Mouse (Mus musculus) spleen, adult 18-20 months (tissue): ENCODE measurements around the gene Cep97.
"Not testable (repeated sequence)": the region's sequence is repeated elsewhere in the genome, so short reads cannot be mapped to it uniquely, and the experiment has no call there.

Source experiments
- DNase-seq, 2 experiments: peaks; one replicate each; pipeline ENCODE4 v3.0.0; 2022; ENCODE audit warnings: mixed read lengths in 2 of 2

The Cep97 gene

DNA sequence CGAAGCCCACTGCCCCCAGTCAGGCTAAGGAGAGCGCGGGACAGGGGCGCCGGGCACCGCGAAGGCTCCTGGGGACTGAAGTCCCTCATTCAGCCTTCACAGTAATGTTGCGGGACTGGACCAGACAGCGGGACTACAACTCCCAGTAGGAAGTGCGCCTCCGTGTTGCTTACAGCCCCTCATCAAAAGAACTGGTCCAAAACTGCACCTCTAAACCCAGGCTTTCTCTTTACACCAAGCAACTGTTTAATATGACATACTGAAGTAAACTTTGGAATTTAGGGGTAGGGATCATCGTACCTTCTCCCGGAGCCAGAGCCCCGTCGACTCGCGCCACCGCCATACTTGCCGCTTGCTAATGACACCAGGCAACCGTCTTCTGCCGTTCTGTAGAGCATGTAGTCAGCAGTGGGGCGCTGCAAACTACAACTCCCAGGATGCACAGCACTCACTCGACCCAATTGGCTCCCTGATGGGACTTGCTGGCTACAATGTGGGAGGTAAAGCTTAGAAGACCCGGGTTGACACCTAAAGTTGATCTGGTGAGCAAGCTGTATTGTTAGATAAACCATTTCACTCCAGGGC, at the start of gene Cep97:
TSS of gene Cep97 (minus strand) at position 403 of the 585 bp plus-strand sequence.
- DNase-seq = peak; percentile 83 to 84

DNA sequence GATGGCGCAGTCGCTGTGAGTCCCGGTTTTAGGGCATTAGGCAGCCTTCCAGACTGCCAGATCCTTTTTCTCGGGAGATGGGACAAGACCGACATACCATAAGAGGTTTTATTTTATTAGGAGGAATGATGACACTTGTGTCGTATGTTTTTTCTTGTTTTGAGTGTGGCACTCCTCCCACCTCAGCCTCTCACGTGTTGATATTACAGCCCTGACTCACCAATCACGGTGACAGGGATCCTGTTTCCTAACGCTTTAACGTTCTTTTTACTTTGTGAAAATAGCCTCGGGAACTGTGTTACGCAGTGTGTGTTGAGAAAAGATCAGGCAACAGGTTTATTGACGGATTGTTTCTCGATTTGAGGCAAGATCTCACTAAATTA, 40.2 kb upstream of the Cep97 start:
- DNase-seq = no peak

DNA sequence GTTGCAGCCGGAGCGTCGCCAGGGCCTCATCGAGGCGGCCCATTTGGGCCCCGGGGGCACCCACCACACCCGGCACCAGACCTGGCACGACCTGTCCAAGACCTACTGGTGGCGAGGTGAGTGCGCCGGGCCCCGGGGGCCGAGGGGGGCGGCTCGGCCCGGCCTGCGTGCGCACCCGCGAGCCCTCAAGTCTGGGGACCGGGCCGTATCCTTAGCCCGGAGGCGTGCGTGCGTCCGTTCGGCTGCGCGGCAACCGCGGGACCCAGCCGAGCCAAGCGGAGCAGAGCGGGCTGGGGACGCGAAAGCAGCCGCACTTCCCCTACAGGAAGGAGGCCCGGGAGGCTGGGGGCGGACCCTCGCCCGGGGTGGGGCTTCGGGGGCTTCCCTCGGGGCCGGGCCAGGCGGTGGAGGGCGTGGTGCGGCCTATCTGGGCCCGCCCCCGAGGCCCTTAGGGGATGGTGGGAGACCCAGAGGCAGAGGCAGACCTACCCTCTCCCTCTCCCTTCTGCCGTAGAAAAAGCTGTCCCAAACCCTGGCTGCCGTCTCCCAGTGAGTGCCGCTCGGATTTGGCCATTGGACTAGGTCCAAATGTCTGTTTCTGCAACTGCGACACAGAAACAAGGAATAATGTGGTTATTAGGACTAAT, 39.7 kb upstream of the Cep97 start:
- DNase-seq = peak; percentile 90 to 92

DNA sequence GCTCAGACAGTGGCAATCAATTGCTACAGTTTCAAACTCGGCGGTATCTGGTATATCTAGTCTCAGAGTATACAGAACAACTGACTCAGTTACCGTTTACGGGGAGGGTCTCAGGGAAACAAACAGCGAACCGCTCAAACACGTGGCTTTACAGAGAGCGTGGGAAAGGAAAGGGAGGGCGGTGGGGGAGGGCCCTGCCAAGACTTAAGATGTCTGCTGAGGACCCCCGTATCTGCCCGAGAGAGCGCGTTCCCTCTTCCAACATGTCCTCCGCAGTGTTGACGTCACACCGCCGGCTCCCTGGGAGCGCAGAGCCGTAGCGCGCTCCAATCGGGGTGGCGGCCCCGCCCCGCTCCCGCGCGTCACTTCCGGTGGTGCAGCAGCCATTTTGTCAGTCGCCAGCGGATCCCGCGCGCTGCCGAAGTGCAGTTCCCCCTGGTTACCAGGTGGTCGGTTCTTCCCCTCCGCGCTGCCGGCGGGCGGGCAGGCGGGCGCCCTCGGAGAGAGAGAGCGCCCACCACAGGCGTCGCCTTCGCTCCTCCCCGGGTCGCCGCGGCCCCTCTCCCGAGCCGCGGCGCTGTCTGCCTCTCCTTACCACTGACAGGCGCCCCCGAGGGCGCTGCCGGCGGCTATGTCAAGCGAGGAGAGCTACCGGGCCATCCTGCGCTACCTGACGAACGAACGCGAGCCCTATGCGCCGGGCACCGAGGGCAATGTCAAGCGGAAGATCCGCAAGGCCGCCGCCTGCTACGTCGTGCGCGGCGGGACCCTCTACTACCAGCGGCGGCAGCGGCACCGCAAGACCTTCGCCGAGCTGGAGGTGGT, 39.0 kb upstream of the Cep97 start, which contains the start of gene Zbtb11:
TSS of gene Zbtb11 (plus strand) at position 453 of the 825 bp plus-strand sequence.
- DNase-seq = peak; percentile 98 to 99

DNA sequence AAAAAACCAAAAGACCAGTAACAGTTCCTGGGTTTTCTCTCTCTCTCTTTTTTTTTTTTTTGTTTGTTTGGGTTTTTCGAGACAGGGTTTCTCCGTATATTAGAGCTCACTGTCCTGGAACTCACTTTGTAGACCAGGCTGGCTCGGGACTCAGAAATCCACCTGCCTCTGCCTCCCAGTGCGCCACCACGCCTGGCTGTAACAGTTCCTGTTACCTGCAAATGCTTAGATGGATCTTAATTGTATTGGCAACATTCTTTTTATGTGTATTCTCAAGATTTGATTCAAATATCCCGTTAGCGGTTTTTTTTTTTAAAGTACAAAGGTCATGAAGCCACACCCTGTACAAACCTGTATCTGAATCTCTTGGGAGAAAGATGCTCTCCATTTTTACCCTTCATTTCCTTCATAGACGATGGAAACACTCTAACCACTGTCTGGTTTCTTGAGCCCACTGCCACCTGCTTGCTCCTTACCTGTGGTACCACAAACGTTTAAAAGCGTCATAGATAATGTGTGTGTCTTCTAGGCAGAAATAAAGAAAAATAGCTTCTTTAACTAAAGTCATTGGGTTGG, 38.1 kb upstream of the Cep97 start:
- no peak for DNase-seq

DNA sequence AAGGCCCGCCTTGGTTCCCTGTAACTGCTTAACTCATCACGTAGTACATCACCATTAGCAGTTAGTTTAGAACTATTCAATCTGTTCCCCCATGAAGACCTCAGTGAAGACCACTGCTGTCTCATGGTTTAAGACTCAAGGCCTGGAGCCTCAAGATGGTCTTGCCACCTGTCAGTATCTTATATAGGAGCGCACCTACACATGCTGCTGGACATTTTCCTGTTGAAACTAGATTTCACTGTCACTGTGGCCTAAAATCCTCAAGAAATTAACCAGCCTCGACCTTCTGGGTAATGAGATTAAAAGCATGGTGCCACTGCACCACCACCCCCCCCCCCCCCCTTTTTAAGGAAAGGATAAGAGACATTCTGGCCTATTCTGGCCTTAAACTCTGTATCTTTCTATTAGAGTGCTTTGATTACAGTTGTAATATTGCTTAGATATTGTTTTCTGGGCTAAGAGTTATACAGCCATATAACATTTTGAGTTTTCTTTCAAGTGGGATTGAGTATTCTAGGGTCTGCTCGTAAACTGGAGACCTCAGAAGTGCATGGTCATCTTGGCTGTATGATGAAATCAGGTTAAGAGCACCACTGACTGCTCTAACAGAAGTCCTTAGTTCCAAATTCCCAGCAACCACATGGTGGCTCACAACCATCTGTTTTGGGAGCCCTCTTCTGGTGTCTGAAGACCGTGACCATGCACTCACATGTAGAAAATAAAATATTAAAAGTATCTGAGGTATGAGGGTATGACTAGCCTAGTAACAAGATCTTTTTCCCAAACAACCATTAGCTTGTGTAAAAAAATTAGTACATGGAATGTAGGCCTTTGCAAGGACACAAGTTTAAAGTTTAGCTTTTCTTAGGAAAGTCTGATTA, 37.3 kb upstream of the Cep97 start:
- no peak for DNase-seq

DNA sequence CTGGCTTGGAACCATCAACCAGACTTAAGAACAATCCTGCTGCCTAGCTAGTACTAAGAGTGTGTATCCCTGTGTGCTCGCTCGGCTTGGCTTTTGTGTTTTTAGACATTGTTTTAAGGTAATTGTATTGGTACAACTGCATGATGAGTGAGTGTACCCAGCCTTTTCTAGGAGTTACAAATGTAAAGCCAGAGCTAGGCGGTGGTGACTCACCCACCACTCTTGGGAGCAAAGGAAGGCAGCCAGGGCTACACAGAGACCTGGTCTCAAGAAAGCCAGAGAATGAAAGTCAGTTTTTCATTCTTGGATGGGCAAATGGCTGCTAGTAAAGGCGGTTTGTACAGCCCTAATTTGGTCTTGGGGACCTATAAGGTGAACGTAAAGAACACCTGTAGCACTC, 35.8 kb upstream of the Cep97 start:
- no peak for DNase-seq

DNA sequence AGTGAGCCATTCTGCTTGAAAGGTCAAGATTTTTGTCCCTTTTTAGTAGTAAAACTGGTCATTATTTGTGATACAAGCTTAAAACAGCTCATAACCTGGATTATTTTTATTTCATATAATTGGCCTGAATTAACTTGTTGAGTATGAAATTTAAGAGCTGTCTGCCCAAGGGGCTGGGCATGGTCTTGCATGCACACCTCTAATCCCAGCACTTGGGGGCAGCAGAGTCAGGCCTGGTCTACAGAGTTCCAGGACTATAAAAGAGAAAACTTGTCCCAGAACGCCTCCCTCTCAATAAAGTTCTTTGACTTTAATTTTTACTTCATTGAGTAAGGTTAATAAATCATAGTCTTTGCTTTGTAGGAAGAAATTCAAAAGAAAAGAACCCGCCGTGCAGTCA, 34.5 kb upstream of the Cep97 start:
- peak in 1 of 2 experiments; percentile 52 for DNase-seq

DNA sequence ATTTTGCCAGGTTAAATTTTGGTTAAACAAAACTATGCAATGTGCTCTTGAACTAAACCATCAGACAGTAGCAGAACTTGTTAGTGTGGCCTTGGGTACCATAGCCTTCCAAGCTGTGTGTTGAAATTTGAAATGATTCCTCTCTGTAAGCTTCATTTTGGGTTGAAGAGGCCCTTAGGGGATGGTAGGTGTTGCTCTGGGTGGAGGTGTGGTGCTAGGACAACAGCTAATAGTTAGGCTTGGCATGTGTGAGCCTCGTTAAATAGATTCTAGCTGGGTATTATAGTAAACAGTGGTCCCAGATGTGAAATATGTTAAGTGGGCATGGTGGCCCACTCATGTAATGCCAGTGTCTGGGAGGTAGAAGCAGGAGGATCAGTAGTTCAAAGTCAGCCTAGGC, 32.6 kb upstream of the Cep97 start:
- no peak for DNase-seq

DNA sequence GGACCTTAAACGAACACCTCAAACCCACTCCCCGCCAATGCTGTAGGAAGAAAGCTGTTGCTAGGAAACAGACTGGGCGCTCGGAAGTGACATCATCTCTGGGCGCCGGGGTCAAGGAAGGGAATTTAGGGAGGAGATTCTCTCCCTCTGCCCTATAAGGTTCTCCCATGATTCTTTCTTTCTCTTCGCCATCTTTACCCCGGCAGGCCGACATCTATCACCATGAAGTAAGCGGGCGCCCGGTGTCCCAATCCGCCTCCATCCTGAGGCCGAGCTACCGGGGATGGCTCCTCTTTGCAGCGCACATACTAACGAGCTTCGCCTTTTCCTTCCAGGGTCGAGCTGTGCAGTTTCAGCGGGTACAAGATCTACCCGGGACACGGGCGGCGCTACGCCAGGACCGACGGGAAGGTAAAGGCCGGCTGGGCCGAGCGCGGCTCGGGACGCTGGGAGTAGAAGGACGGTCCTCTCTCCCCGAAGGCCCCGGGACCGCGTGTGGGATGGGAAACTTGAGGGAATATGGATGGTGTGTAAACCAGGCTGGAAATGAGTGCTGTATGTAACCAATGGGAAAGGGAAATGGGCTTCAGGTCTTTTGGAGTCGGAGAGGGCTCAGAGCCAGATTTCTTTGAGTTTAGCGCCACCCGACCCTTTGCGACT, 31.7 kb upstream of the Cep97 start, which contains the start of gene Rpl24:
TSS of gene Rpl24 (plus strand) at position 64 of the 660 bp plus-strand sequence.
- peak; percentile 87 to 92 for DNase-seq

DNA sequence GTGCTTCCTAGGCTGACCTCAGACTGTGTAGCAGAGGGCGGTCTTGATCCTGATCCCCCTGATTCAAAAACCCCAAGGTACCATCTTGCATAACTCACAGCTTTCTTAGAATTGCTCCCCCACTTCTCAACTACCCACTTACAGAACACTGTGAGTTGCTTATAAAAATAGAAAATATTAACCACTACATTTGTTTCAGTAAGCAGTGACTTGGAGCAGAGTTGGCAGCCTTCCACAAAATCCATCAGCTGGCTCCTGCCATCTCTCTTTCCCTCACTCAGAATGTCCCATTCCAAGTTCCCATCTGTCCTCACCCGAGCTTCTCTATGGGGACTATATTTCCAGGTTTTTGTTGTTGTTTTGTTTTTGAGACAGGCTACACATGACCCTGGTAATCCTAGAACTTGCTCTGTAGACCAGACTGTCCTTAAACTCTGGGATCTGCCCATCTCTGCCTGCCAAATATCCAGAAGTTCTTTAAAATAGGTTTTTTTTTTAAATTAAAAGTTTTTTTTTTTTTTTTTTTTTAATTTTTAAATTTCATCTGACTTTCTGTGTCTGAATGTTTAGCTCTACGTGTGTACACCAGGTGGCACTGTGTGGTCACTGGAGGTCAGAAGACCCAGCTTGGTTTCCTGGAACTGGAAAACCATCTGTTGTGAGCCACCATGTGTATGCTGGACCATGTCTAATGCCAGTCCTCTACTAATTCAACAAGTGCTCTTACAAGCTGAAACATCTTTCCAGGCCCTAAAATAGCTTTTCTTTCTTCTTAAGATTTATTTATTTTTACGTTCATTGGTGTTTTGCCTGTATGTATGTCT, 29.7 kb upstream of the Cep97 start:
- DNase-seq = peak in 1 of 2 experiments; percentile 32

DNA sequence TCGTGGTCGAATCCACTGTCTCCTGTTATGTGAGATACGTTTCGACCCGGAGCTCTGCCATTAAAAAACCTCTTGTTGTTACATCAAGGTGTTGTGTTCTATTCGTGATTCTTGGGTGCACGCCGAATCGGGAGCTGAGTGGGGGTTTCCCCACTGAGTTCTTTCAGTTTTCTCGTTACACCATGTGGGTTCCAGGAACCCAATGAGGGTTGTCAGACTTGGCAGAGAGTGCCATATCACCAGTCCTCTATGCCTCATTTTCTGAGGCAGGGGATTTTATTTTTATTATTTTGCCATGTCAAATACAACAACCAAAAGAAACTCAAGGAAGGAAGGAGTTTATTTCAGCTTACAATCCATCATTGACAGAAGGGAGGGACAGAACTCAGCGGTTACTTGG, 28.4 kb upstream of the Cep97 start:
- DNase-seq = not testable (repeated sequence)

DNA sequence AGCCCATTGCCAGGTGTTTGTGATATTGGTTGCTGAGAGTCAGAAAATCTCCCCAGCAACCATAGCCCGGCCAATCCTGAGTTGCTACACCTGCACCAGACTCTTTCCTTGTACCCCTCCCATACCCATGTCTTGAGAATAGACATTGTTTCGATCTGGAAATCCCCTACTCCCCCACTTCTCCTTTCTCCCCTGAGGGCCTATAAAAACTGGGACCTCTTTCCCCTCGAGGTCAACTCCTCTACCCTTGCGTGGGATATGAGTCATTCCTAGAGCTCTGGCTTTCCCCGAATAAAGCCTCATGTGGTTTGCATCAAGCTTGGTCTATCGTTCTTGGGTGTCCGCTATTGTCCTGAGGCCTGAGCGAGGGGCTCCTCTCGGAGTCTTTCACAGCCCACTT, 19.5 kb upstream of the Cep97 start:
- not testable (repeated sequence) for DNase-seq

DNA sequence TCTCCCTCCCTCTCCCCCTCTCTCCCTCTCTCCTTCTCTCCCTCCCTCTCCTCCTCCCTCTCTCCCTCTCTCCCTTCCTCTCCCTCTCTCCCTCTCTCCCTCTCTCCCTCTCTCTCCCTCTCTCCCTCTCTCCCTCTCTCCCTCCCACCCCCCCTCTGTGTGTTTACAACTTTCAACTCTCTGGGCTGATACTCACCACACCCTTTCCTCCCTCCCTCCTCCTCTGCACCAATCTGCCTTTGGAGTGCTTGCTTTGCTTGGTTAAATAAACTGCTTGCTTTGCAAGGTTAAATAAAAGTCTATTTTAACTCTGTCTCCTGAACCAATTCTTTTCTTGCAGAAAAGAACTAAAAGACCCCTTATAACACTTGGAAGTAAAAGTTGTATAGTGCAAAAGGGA, 18.1 kb upstream of the Cep97 start:
- DNase-seq = no peak

DNA sequence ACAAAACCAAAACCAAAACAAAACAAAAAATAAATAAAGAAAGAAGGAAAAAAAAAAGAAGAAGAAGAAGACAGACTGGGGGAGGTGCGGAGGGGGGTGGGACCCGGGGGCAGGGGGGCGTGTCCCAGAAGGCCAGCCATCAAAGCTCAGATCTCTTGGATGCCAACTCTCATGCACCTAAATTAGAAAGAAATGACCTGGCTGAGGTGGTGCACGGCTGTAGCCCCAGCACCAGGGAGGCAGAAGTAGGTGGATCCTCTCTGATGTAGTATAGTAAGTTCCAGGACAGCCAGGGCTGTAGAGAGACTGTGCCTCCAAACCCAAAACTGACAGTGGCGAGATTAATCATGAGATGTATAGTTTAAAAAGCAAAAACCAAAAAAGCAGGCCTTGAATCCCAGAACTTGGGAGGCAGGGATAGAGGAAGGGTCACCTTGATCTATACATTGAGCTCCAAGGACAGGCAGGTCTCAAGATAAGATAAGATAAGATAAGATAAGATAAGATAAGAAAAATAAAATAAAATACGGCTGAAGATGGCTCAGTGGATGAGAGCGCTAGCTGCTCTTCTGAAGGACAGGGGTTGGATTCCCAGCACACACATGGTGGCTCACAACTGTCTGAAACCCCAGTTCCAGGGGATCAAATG, 17.1 kb upstream of the Cep97 start:
- no peak for DNase-seq

DNA sequence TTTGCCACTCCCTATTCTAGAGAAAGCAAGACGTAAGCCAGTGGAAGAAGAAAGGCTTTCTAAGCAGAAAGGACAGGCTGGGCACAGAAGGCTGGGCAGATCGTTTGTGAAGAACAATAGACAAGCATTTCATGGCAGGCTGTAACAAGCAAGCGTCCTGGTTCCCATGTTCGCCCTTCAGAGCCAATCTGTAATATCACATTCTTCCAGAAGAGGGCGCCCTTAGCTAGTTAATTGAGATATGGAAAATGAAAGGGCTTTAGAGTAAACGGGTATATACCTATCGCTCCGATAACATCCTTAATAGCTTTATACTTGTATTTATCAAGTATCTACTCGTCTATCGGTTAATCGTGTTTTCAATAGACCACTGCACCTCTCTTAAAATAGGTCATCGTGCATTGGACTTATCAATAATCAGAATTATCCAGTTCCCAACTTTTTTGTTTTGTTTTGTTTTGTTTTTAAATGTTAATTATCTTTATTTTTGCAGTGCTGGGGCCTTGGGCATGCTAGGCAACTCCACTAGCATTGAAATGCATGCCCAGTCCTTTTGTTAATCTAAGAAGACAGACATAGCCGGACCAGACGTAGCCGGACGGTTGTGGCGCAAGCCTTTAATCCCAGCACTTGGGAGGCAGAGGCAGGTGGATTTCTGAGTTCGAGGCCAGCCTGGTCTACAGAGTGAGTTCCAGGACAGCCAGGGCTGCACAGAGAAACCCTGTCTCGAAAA, 16.5 kb upstream of the Cep97 start:
- DNase-seq = peak in 1 of 2 experiments; percentile 78

DNA sequence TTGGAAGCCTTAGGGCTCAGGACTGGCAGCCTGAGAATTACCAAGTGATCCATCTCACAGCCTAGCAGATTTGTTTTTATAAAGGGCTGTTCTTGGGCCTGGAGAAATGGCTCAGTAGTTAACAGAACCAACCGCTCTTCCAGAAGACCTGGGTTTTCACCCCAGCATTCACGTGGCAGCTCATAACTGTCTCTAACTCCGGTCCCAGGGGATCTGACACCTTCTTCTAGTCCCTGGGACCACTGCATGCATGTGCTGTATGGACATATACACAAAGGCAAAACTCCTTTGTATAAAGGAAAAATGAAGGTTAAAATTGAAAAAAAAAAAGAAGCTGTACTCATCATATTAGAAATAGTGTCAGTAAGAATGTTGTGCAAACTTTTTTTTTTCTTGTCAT, 15.8 kb upstream of the Cep97 start:
- DNase-seq = peak in 1 of 2 experiments; percentile 11

DNA sequence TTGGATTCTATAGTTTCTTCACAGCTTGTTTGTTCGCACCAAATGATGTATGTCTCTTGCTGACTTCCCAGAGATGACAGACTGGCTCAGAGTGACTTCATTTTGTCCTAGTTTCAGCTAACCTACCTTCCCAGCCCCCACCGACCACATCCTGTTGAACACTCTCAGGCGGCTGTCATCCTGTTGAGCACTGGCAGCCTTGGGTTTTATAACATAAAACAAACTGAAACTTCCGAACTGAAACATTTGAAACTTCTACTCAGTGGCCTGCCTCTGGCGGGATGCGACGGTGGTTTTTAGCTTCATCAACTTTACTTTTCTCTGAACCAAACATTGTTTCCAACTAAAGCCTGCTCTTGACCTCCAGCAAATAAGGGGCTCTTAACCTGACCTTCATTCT, 14.3 kb upstream of the Cep97 start:
- DNase-seq = peak; percentile 72 to 74

DNA sequence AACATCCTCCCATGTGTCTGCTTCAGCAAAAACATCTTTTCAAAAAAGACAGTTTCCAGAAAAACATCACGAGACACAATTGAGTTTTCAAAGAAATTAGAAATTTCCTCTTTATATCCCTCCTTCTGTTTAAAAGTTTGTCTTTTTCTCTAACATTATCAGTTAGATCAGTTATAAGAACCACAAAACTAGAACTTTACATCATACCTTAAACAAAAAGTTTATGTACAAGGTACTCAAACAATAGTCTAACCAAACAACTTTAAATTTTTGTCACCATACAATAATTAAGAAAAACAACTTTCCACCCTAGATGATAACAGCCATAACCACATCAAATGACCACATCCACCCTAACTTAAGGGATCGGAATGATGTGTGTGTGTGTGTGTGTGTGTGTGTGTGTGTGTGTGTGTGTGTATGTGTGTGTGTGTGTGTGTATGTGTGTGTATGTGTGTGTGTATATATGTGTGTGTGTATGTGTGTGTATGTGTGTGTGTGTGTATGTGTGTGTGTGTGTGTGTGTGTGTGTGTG, 13.3 kb upstream of the Cep97 start:
- not testable (repeated sequence) for DNase-seq
